Comparison of ENCODE assay signal across 23 mouse cellular contexts in genomic region chr1:157301266-157301665, GRCm38 (mm10).
"Had no signal": no experiment of that assay in that cellular context is flagged by ENCODE, and none has a peak within 500 bp of the region (broad histone marks: within the 10 kb centered on the region; RNA-seq: fewer than 3 reads in every experiment).

No protein-coding gene starts in this region.

- H3K4me1 ChIP-seq: limb, embryonic 12.5 days; limb, embryonic 15.5 days; liver, embryonic 15.5 days; lung, embryonic 15.5 days; megakaryocyte, embryonic 14.5 days; midbrain, embryonic 10.5 days; midbrain, embryonic 13.5 days; neural tube, embryonic 12.5 days; neural tube, embryonic 15.5 days; stomach, embryonic 15.5 days had no signal

- H3K36me3 ChIP-seq: limb, embryonic 12.5 days; limb, embryonic 15.5 days; liver, embryonic 15.5 days; lung, embryonic 15.5 days; neural tube, embryonic 15.5 days; stomach, embryonic 15.5 days had no signal

- H3K27ac ChIP-seq: limb, embryonic 12.5 days; limb, embryonic 15.5 days; liver, embryonic 15.5 days; lung, embryonic 15.5 days; midbrain, embryonic 10.5 days; midbrain, embryonic 13.5 days; neural tube, embryonic 12.5 days; neural tube, embryonic 15.5 days; stomach, embryonic 15.5 days had no signal

- H3K27me3 ChIP-seq: limb, embryonic 12.5 days; limb, embryonic 15.5 days; liver, embryonic 15.5 days; lung, embryonic 15.5 days; megakaryocyte, embryonic 14.5 days; midbrain, embryonic 13.5 days; neural tube, embryonic 12.5 days; neural tube, embryonic 15.5 days; stomach, embryonic 15.5 days had no signal

- DNase-seq: kidney, adult 2 months; kidney, postnatal 14 days; kidney, postnatal 4 days; left cerebral cortex, postnatal 4 days; lung, adult 18-20 months; lung, postnatal 10 days; lung, postnatal 36 days; retina, postnatal 1 day; right cerebral cortex, postnatal 25 days; spleen, adult 18-20 months; thymus, postnatal 36 days had no signal

- H3K9me3 ChIP-seq: limb, embryonic 12.5 days; limb, embryonic 15.5 days; liver, embryonic 15.5 days; lung, embryonic 15.5 days; megakaryocyte, embryonic 14.5 days; midbrain, embryonic 10.5 days; midbrain, embryonic 13.5 days; neural tube, embryonic 12.5 days; neural tube, embryonic 15.5 days; stomach, embryonic 15.5 days had no signal

- H3K4me3 ChIP-seq: limb, embryonic 12.5 days; limb, embryonic 15.5 days; liver, embryonic 15.5 days; lung, embryonic 15.5 days; megakaryocyte, embryonic 14.5 days; midbrain, embryonic 10.5 days; midbrain, embryonic 13.5 days; neural tube, embryonic 12.5 days; neural tube, embryonic 15.5 days; stomach, embryonic 15.5 days had no signal

- H3K9ac ChIP-seq: limb, embryonic 12.5 days; limb, embryonic 15.5 days; liver, embryonic 15.5 days; lung, embryonic 15.5 days; midbrain, embryonic 13.5 days; neural tube, embryonic 12.5 days; neural tube, embryonic 15.5 days; stomach, embryonic 15.5 days had no signal

- H3K4me2 ChIP-seq: limb, embryonic 12.5 days; limb, embryonic 15.5 days; liver, embryonic 11.5 days; liver, embryonic 15.5 days; lung, embryonic 15.5 days; midbrain, embryonic 13.5 days; neural tube, embryonic 12.5 days; neural tube, embryonic 15.5 days; stomach, embryonic 15.5 days had no signal

- ATAC-seq: midbrain, embryonic 13.5 days; midbrain, embryonic 16.5 days had no signal
